Mouse (Mus musculus): ENCODE measurements around the gene Cd96. TPM values are rescaled to one million over a fixed set of nuclear protein-coding genes. Genes with fewer than 3 reads are reported as not detected.

Gene Cd96
- total RNA-seq, 2 experiments from 2014 or later: 0.85 TPM; not detected in 1

Other genes starting within 250 kb of the Cd96 start
- gene Phldb2, start 166.7 kb downstream of the Cd96 start, total RNA-seq (2021): 10 to 100 TPM in 1 of 2 experiments, 1 to 10 TPM in 1; 9.6 to 10.7 TPM
- gene Plcxd2, start 110.0 kb downstream of the Cd96 start, total RNA-seq (2021): under 1 TPM; 0.15 to 0.26 TPM
- 10 to 100 TPM; 10.2 to 15.4 TPM for gene Gm4737, start 34.8 kb upstream of the Cd96 start, total RNA-seq (2021)